Mouse (Mus musculus) frontal cortex, adult (tissue): ENCODE data around the gene Tfdp2.
"Not testable (repeated sequence)": the region's sequence is repeated elsewhere in the genome, so short reads cannot be mapped to it uniquely, and the experiment has no call there.

Source experiments
- ATAC-seq: cut with Nextera tagmentation; 2 replicates; pipeline ENCODE4 v1.9.2; 2017; ENCODE audit warnings: mild to moderate bottlenecking, moderate library complexity, mixed read lengths; ENCODE audit not compliant: low TSS enrichment

Tfdp2 gene

DNA sequence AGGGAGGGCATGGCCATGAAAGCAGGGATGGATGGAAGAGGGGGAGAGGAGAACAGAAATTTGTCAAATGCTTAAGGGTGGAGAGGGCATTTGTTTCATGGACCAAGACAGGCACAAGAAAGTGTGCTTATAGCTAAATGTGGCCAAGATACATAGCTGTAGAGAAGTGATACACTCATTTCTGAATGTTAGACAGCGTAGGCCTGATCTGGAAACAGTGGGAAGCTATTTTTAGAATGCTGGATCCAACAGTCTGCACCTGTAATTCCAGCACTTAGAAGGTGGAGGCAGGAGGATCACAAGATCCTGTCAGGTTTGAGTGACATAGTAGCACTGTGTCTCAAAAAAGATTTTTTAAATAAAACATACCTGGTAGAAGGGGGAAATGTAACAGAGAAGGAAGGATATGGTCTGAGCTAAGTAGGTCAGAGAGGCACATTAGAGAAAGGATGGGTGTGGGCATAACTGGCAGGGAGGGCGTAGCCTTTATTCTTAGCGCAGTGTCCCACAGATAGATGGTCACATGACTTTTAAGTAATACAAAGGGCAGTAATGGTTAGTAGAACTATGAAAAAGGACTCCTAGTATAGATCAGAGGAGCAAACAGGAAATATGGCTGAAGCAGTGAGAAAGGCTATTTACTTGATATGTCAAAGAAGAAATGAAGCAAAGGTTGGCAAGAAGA lies 103.4 kb downstream of the Tfdp2 start:
- peak; percentile 73 for ATAC-seq

DNA sequence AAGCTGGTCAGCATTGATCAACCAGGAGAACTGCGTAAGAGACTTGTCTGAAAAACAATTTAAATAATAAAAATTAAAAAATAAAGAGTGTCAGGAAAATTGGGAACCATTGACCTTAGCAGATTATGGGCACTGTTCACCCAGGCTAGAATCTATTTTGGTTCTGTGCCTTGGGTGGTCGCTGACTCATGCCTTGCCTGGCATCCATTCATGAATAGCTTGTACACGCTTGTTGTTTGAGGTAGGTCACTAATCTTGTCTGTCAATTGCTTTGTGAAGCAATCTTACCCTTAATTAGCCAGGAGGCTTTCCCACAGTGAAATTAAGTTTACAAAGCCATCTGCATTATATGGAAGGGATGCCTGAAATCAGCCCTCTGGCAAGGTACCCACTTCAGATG lies 112.7 kb downstream of the Tfdp2 start:
- ATAC-seq: no peak

DNA sequence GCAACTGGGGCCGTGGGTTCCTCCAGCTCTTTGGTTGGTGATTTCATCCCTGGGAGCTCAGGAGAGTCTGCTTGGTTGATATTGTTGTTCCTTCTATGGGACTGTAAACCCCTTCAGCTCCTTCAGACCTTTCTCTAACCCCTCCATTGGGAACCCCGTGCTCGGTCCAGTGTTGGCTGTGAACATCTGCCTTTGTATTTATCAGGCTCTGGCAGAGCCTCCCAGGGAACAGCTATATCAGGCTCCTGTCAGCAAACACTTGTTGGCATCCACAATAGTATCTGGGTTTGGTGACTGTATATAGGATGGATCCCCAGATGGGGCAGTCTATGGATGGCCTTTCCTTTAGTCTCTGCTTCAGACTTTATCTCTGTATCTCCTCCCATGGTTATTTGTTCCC lies 116.0 kb downstream of the Tfdp2 start:
- no peak for ATAC-seq

DNA sequence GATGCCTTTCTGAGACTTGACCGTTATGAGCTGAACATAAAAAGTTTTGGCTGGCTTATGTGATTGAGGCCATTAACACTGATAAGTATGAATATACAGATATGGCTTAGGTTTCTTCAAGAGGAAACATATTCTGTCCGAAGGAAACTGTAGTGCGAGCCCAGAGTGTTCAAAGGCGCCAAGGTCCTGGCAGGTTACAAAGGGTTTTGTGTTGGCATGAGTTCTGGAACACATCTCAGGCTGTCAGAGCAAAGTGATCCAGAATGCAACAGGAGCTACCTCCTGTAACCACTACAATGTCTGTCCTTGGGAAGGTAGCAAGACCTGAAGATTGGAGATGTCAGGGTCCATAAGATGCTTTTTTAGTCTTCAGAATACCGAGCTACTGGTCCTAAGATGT lies 123.3 kb downstream of the Tfdp2 start:
- ATAC-seq: no peak

DNA sequence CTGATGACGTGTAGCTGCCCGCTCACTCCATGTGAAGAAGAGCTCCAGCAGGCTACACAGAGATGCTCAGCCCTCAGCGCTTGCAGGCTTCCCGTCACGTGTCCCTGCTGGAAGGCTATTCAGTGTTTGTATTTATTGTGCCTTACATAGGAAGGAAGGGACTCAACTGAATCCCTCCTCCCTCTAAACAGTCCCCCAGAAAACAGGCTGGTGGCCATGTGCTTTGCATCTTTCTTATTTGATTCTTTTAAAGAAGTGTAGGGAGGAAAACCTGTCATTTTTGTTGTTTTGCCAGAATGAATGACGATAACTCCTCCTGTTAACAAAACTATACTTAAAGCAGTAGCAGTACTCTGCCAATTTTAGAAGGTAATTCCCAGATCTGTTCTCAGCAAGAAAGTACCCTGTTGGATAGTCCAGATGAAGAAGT lies 124.5 kb downstream of the Tfdp2 start:
- peak; percentile 73 for ATAC-seq

DNA sequence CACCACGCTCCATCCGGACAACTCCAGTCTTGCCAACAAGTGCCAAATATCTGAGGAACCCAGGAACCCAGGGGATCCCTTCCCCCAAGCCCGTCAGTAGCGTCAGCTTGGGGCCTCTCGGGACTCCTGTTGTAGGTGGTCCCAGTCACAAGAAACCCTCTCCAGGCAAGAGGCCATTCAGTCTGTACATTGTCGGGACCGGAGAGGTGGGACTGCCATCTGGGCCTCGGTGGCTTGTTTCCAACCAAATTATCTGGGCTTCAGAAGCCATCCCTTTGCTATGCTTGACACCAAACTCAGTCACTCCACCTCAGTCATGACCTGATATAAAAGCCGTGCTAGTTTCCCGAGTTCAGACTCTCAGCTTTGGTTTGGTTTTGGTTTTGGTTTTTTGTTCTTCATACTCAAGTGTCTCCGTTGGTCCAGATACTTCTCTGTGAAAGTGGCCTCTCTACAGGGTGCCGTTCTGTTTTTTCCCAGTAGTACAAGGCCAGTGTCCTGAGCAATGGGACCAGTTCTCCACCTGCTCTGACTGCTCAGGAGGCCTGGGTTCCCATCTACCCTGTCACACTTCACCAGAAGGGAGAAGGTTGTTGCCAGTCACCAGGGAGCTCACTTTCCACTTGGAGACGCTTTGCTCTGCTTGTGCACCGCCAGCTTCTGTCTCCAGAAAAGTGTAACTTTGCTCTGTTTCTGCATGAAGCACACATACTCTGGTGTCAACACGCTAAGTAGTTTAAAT lies 126.5 kb downstream of the Tfdp2 start:
- no peak for ATAC-seq

DNA sequence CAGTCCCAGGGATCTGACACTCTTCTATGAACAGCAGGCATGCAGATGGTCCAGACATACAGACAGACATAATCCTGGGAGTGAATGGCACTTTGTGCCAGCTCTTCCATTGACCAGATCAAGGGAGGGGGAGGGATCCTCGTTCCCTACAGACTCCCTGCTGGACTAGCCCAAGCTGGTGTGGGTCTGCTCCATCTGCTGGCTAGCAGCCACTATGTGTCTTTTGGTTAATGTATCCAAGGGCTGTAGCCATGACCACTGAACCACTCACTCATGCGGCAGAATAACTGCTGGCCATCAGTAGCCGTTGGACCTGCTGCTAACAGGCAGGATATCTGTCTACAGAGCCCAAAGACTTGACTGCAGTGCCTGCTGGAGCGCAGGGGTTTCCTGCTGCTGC lies 128.4 kb downstream of the Tfdp2 start:
- ATAC-seq: no peak

DNA sequence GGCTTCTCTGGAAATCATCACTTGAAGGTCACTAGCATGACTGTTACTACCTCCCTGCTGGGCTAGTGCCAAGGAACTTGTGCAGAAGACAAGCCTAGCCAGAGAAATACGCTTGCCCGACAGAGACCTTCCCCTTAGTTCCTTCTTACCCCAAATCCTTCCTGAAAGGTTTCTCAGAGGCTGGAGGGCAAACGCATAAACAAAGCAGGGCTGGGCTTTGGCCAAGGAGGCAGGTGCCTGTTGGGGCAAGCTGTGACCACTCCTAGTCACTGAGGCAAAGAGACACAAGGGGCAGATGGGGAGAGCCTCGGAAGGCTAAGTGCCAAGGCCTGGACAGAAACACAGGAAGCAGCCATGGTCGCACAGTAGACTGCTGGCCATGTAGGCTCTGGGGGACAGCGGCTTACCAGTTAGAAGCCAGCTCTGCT lies 130.4 kb downstream of the Tfdp2 start:
- 0 out of 2 replicates have a peak, but pooled peaks have one; percentile 3 for ATAC-seq

DNA sequence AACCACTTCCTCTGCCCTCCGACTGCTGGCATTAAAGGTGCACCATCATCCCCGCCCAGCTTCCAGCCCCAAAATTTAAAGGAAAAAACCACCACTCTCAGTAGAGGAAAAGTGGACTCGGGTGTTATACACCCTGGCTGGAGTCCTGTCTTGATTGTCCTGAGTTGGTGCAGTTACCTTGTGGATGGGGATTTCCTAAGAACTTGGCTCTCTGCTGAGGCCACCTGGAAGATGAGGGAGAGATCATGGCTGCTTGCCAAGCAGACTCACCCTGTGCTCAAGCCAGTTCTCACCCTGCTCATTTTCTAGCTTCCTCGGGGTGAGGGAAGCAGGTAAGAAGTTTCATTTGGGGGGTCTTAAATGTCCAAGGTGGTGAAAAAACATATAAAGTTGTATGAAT lies 132.2 kb downstream of the Tfdp2 start:
- ATAC-seq: no peak

DNA sequence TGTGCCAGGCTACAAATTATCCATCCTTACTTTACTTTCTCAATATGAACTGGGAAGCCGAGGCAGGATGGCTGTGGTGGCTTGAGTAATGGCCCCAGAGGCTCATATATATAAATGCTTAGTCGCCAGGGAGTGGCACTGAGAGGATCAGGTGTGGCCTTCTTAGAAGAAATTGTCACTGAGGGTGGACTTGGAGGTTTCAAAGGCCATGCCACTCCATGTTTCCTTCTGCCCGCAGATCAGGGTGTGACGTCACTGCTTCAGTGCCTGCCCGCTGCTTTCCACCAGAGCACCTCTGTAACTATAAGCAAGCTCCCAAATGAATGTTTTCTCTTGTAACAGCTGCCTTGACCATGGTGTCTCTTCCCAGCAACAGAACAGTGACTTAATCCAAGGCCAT lies 135.1 kb downstream of the Tfdp2 start:
- ATAC-seq: no peak

DNA sequence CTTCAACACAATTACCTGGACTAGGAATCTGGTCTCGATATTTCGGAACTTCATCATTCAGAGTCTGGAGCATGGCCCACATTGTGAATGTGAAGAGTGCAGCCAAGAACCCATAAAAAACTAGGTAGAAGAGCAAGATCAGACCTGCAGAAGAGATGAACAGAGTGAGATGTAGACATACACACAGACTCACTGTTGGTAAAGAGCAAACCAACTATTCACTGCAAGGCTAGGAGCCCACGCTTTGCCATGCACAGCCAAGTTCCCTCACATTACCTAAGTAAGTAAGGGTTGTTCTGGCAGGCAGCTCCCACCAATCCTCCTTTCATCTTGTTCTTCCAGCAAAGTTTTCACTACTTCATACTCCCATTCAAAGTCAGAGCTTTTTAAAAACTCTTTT lies 149.7 kb downstream of the Tfdp2 start:
- ATAC-seq: no peak

DNA sequence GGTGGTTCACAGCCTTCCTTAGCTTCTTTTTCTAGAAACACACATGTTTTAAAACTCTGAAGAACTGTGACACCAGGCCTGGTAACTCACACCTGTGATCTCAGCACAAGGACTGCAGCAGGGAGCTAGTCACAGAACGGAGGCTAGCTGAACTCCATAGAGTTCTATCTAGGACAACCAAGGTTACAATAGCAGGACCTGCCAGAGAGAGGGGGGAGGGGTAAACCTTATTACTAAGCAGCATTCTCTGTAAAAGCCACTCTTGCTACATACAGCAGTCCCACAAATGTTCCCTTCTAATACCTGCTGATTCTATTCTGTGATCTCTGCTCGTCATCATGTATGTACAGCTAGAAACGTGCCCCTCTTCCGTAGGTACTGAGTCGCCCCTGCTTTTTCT lies 152.8 kb downstream of the Tfdp2 start:
- no peak for ATAC-seq

DNA sequence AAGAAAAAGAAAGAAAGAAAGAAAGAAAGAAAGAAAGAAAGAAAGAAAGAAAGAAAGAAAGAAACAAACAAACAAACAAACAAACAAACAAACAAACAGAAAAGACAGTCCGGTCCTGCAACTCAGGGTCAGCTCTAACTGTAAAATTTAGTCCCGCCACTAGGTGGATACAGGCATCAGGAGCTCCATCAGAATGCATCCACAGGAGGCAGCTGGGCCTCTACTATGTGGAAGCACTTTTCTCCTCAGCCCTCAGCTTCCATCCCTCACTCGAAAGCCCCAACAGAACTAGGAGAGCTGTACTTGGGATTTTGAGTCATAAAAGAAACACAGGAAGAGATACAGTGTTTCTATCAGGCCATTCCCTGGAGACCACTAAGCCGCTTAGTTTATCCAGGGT lies 153.9 kb downstream of the Tfdp2 start:
- peak; percentile 89 for ATAC-seq

DNA sequence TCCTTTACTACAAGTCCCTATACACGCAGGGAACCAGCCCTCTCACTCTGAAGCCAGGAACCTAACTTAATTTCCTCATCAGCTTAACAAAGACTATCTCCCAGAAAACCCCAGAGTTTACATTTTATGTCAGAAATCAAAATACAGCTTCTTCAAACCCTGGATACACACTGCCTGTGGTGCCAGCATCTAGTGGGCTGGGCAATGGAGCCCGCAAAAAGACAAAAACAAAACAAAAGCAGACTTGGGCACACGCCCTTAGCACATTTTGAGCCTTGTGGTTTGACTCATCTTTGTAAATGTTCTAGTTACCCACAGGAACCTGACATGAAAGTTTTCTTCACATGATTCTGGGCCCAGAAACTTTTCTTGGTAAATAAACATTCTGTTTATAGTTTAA lies 154.4 kb downstream of the Tfdp2 start:
- no peak for ATAC-seq

DNA sequence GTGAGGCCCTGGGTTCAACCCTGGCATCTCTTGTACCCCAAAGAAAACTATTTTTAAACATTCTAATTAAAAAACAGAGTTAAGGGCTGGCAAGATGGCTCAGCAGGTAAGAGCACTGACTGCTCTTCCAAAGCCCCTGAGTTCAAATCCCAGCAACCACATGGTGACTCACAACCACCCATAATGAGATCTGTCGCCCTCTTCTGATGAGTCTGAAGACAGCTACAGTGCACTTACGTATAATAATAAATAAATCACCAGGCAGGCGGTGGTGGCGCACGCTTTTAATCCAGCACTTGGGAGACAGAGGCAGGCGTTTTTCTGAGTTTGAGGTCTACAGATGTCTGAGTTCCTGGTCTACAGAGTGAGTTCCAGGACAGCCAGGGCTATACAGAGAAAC lies 155.7 kb downstream of the Tfdp2 start:
- not testable (repeated sequence) for ATAC-seq

DNA sequence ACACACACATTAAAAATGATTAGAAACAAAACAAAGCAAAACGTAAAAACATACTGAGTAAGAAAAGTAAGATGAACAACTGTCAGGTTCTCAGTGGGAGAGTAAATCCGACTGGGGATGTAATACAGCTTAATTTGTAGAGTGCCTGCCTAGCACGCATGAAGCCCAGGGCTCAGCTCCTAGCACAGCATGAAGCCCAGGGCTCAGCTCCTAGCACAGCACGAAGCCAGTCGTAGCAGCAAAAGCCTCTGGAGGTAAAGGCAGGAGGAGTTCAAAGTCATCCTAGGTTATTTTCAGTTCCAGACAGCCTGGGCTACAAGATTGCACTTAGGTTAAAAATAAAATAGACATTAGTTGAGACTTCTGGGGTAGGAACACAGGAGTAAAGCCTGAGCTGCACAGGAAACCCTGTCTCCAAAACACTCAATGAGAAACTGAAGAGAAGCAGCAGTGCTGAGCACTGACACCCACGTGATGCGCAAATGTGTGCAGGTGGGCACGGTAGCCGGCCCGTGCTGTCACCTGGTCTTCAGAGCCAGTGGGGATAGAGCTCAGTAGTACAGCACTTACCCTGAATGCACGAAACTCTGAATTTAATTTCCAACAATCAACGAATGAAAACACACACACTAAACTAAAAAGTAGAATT lies 157.2 kb downstream of the Tfdp2 start:
- peak; percentile 41; the same call in 1 of the 2 replicates for ATAC-seq

DNA sequence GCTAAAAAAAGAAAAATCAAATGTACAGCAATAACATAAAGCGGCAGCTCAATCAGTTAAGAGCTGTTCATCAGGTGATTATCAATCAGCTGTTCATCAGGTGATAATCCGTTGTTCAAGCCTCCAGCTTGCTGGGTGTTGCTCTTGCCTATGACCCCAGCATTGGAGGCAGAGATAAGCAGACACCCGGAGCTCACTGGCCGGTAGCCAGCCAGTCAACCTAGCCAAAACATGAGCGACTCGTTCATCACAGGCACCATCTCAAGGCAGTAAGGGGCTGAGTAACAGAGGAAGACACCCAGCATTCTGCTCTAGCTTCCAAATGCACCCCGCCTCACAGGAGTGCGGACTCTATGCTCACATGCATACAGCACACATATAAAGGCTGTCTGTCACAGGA lies 157.7 kb downstream of the Tfdp2 start:
- ATAC-seq: no peak

DNA sequence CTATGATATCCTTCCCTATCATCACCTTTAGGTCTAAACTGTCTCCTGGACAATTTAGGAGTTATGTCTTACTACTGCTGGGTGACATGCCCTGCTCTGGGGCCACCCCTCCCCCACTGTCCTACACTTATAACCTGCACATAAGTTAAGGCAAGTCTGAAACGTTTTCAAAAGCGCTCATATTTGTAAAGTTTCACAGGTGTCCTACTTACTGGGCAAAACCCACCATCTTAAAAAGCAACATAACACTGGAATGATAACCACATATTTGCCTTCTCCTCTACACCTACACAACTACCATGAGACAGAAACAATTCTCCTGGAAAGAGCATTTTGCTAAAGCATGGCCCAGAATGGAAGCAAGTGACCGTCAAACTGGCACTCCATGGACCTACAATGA lies 164.0 kb downstream of the Tfdp2 start:
- ATAC-seq: no peak

DNA sequence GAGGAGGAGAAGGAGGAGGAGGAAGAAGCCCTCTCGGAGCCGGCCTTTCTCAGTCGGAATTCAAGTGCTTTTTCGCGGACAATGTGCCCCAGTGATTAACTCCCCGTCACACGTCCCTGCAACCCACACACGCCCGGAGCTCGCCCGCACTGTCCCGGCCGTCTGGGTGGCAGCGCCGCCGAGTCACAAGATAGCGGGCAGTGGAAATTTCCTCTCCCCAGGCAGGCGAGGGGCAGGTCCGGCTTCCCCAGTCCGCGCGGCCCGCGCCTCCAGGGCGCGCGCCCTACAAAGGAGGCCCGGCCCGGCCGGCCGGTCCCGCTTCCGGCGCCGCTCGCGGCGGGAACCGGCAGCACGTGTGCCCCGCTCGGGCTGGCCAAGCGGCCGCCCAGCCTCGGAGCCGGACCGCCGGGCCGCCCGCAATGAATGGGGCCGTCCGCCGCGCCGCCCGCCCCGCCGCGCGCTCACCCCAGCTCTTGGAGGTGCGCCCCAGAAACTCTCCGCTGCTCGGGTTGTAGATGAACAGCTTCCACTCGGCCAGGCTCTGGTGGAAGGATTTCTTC lies 167.6 kb downstream of the Tfdp2 start:
- ATAC-seq: peak; percentile 54

DNA sequence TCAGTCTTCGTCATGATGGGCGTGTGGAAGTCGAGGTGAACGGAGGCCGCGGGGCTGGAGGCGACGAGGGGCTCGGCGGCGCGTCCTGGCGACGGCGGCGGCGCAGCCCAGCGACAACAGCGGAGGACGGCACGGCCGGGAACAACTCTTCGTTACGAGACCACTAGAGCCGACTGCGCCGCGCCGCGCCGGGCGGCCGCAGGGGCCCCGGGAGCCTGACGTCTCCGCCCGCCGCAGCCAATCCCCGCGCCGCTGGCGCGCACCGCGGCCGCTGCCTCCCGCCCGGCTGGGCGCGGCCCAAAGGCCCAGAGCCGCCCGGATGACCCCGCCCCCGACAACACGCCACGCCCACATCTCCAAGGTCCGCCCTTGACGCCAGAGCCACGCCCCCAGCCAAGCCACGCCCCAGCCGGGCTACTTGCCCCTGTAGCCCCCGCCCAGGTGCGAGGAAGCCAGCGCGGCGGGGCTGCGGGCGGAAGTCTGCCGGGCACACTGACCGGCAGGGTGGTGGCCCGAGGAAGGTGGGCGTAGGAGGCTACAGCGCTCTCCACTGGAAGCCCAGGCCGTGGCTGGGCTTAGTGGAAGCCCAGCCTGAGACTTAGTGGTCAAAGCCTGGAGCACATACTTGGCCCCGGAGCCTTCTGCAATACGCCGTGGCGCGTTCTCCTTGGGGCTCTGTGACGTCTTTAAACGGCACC lies 168.2 kb downstream of the Tfdp2 start, which contains the start of gene Atp1b3:
Atp1b3 (minus strand) TSS at position 302 of the 698 bp plus-strand sequence.
- ATAC-seq: peak; percentile 91

DNA sequence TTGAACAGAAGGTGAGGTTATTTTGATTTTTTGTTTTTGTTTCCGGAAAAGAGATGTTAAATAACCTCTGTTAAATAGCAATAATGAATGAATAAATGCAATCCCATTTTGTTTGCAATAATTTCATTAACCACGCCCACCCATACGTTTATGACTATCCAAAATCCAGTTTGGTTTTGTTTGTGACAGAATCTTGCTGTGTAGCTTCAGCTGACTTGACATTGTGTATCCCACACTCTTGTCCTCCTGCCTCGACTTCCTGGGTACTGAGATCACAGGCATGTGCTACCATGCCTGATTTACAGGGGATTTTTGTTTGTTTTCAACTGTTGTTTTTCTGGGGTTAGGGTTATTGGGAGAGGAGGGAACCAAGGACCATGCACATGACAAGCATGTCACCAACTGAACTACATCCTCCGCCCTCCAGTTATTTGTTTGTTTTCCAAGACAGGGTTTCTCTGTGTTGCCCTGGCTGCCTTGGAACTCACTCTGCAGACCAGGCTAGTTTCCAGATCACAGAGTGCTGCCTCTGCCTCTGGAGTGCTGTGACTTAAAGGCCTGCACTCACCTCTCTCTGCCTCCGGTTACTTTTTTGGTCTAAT lies 169.3 kb downstream of the Tfdp2 start:
- no peak for ATAC-seq
